Comparison of ENCODE assay signal across 14 mouse cellular contexts in genomic region chr2:146330101-146330500, GRCm38 (mm10).
DNase-seq lines count a peak whose midpoint lies in the region; ATAC-seq and TF ChIP-seq lines count a peak whose summit lies in the region.
"Had no signal": no experiment of that assay in that cellular context is flagged by ENCODE, and none has a peak within 500 bp of the region (broad histone marks: within the 10 kb centered on the region; RNA-seq: fewer than 3 reads in every experiment).

No protein-coding gene starts in this region.

- no peaks in the 10 kb centered on the region for H3K9me3 ChIP-seq in forebrain, embryonic 10.5 days
- H3K9me3 ChIP-seq in forebrain, postnatal 0 days (ENCODE audit: low read length): no peaks in the 10 kb centered on the region
- H3K9me3 ChIP-seq in hindbrain, embryonic 14.5 days (ENCODE audit: control insufficient read depth, low read length): no peaks in the 10 kb centered on the region
- no peaks in the 10 kb centered on the region for H3K9me3 ChIP-seq in hindbrain, embryonic 16.5 days (ENCODE audit: control insufficient read depth, low read length)
- no peaks in the 10 kb centered on the region for H3K9me3 ChIP-seq in liver, embryonic 11.5 days (ENCODE audit: control insufficient read depth, low read length)
- no peaks in the 10 kb centered on the region for H3K9me3 ChIP-seq in forebrain, embryonic 16.5 days (ENCODE audit: control insufficient read depth, low read length)
- H3K9me3 ChIP-seq: embryonic facial prominence, embryonic 10.5 days; G1E; heart, embryonic 12.5 days; intestine, embryonic 15.5 days had no signal

- H3K36me3 ChIP-seq in forebrain, embryonic 10.5 days (replicated peaks): peaks cover 7% of the 10 kb centered on the region; the same call in 1 of the 2 replicates
- 0 out of 2 replicates have a peak, but pooled peaks cover 2% of the 10 kb centered on the region for H3K36me3 ChIP-seq in forebrain, postnatal 0 days (ENCODE audit: insufficient read depth)
- no peaks in the 10 kb centered on the region for H3K36me3 ChIP-seq in hindbrain, embryonic 14.5 days (replicated peaks; ENCODE audit: control insufficient read depth, insufficient read depth)
- no peaks in the 10 kb centered on the region for H3K36me3 ChIP-seq in hindbrain, embryonic 16.5 days (ENCODE audit: control insufficient read depth, insufficient read depth, low read length)
- peaks cover 31% of the 10 kb centered on the region for H3K36me3 ChIP-seq in liver, adult 2 months (ENCODE audit: control insufficient read depth, insufficient read depth, low read length)
- no peaks in the 10 kb centered on the region for H3K36me3 ChIP-seq in liver, embryonic 11.5 days (ENCODE audit: control insufficient read depth, insufficient read depth, low read length)
- H3K36me3 ChIP-seq in forebrain, embryonic 16.5 days (ENCODE audit: control insufficient read depth, insufficient read depth): no peaks in the 10 kb centered on the region; the same call in 1 of the 2 replicates
- H3K36me3 ChIP-seq: embryonic facial prominence, embryonic 10.5 days; intestine, embryonic 15.5 days had no signal

- WGBS in forebrain, embryonic 10.5 days: 94% methylated on average over 1 of the region's 1 CpGs
- WGBS in forebrain, postnatal 0 days: 70% methylated on average over 1 of the region's 1 CpGs
- 89% methylated on average over 1 of the region's 1 CpGs for WGBS in hindbrain, embryonic 14.5 days
- WGBS in hindbrain, embryonic 16.5 days: 91% methylated on average over 1 of the region's 1 CpGs
- 16% methylated on average over 1 of the region's 1 CpGs for WGBS in liver, adult 2 months
- 87% methylated on average over 1 of the region's 1 CpGs for whole genome bisulfite sequencing in liver, embryonic 11.5 days
- WGBS in forebrain, embryonic 16.5 days: 71% methylated on average over 1 of the region's 1 CpGs

- no peak for DNase-seq in forebrain, embryonic 10.5 days (ENCODE audit: extremely low spot score, low spot score)
- DNase-seq in forebrain, postnatal 0 days: no peak
- DNase-seq in hindbrain, embryonic 14.5 days (ENCODE audit: low spot score): no peak
- DNase-seq in liver, adult 2 months (ENCODE audit: extremely low read depth, low read depth, low spot score): peak; percentile 91
- no peak for DNase-seq in liver, embryonic 11.5 days (ENCODE audit: low spot score)
- DNase-seq in adrenal gland, postnatal 4 days (ENCODE audit: low spot score in 2 of 2): no peak
- DNase-seq: B cell, adult 2 months had no signal

- H3K27me3 ChIP-seq in forebrain, embryonic 10.5 days (ENCODE audit: poor library complexity, severe bottlenecking): peaks cover 44% of the 10 kb centered on the region
- no peaks in the 10 kb centered on the region for H3K27me3 ChIP-seq in forebrain, postnatal 0 days (ENCODE audit: insufficient read depth, low read length)
- H3K27me3 ChIP-seq in hindbrain, embryonic 14.5 days (ENCODE audit: control insufficient read depth, insufficient read depth, low read length): no peaks in the 10 kb centered on the region
- no peaks in the 10 kb centered on the region; the same call in 1 of the 2 replicates for H3K27me3 ChIP-seq in hindbrain, embryonic 16.5 days (replicated peaks; ENCODE audit: control insufficient read depth, insufficient read depth, low read length)
- H3K27me3 ChIP-seq in liver, adult 2 months (ENCODE audit: control insufficient read depth, insufficient read depth, low read length): no peaks in the 10 kb centered on the region
- H3K27me3 ChIP-seq in liver, embryonic 11.5 days (replicated peaks; ENCODE audit: control insufficient read depth, insufficient read depth, low read length): no peaks in the 10 kb centered on the region
- no peaks in the 10 kb centered on the region for H3K27me3 ChIP-seq in forebrain, embryonic 16.5 days (replicated peaks; ENCODE audit: control insufficient read depth, insufficient read depth, low read length)
- H3K27me3 ChIP-seq: heart, embryonic 12.5 days; intestine, embryonic 15.5 days had no signal

- TF ChIP-seq POLR2A in liver, adult 2 months (IDR thresholded peaks at IDR 0.05; ENCODE audit: extremely low read depth, insufficient read depth, low read length): no peak

- H3K4me3 ChIP-seq in forebrain, embryonic 10.5 days: no peak overlapping the region
- no peak overlapping the region for H3K4me3 ChIP-seq in forebrain, postnatal 0 days (ENCODE audit: low read depth, low read length)
- no peak overlapping the region for H3K4me3 ChIP-seq in hindbrain, embryonic 14.5 days (replicated peaks; ENCODE audit: low read length)
- no peak overlapping the region for H3K4me3 ChIP-seq in hindbrain, embryonic 16.5 days (ENCODE audit: low read length)
- no peak overlapping the region for H3K4me3 ChIP-seq in liver, adult 2 months (ENCODE audit: insufficient read depth, low read depth, low read length)
- no peak overlapping the region for H3K4me3 ChIP-seq in liver, embryonic 11.5 days (ENCODE audit: low read depth, low read length)
- no peak overlapping the region for H3K4me3 ChIP-seq in forebrain, embryonic 16.5 days (replicated peaks; ENCODE audit: low read length)
- H3K4me3 ChIP-seq: embryonic facial prominence, embryonic 10.5 days; heart, embryonic 12.5 days; intestine, embryonic 15.5 days had no signal

- no peaks in the 10 kb centered on the region for H3K79me2 ChIP-seq in liver, adult 2 months (ENCODE audit: control insufficient read depth, insufficient read depth, low read length)

- H3K27ac ChIP-seq in forebrain, embryonic 10.5 days: 0 out of 2 replicates have a peak overlapping the region, but pooled peaks have one; percentile 63
- H3K27ac ChIP-seq in forebrain, postnatal 0 days (ENCODE audit: low read depth, low read length): no peak overlapping the region
- 0 out of 2 replicates have a peak overlapping the region, but pooled peaks have one; percentile 50 for H3K27ac ChIP-seq in hindbrain, embryonic 14.5 days
- H3K27ac ChIP-seq in hindbrain, embryonic 16.5 days (ENCODE audit: low read depth, low read length): no peak overlapping the region
- peak overlapping the region; percentile 79; the same call in 1 of the 2 replicates for H3K27ac ChIP-seq in liver, adult 2 months (replicated peaks; ENCODE audit: insufficient read depth, low read depth, low read length)
- H3K27ac ChIP-seq in liver, embryonic 11.5 days (ENCODE audit: low read depth, low read length): no peak overlapping the region
- H3K27ac ChIP-seq in forebrain, embryonic 16.5 days (ENCODE audit: low read length): peak overlapping the region; percentile 83
- H3K27ac ChIP-seq: intestine, embryonic 15.5 days had no signal

- H3K4me1 ChIP-seq in forebrain, embryonic 10.5 days: peaks cover 52% of the 10 kb centered on the region
- H3K4me1 ChIP-seq in forebrain, postnatal 0 days (ENCODE audit: insufficient read depth): peaks cover 7% of the 10 kb centered on the region
- peaks cover 29% of the 10 kb centered on the region for H3K4me1 ChIP-seq in hindbrain, embryonic 14.5 days (replicated peaks; ENCODE audit: control insufficient read depth, insufficient read depth, low read length)
- H3K4me1 ChIP-seq in hindbrain, embryonic 16.5 days (ENCODE audit: control insufficient read depth, insufficient read depth, low read depth, low read length): peaks cover 17% of the 10 kb centered on the region
- peaks cover 14% of the 10 kb centered on the region for H3K4me1 ChIP-seq in liver, adult 2 months (ENCODE audit: control insufficient read depth, insufficient read depth, low read length)
- no peaks in the 10 kb centered on the region for H3K4me1 ChIP-seq in liver, embryonic 11.5 days (replicated peaks; ENCODE audit: control insufficient read depth, insufficient read depth, low read length)
- peaks cover 25% of the 10 kb centered on the region for H3K4me1 ChIP-seq in forebrain, embryonic 16.5 days (replicated peaks; ENCODE audit: control insufficient read depth, insufficient read depth, low read length)
- H3K4me1 ChIP-seq: heart, embryonic 12.5 days; intestine, embryonic 15.5 days had no signal

- TF ChIP-seq CTCF in forebrain, postnatal 0 days (IDR thresholded peaks at IDR 0.05; ENCODE audit: low read depth): no peak
- TF ChIP-seq CTCF in liver, adult 2 months (IDR thresholded peaks at IDR 0.05; ENCODE audit: low read depth, low read length): no peak

- H3K4me2 ChIP-seq in forebrain, postnatal 0 days (ENCODE audit: low read depth): no peak overlapping the region
- H3K4me2 ChIP-seq in hindbrain, embryonic 14.5 days (replicated peaks): no peak overlapping the region
- H3K4me2 ChIP-seq in hindbrain, embryonic 16.5 days (ENCODE audit: low read length): no peak overlapping the region
- H3K4me2 ChIP-seq in liver, embryonic 11.5 days: no peak overlapping the region
- H3K4me2 ChIP-seq in forebrain, embryonic 16.5 days (ENCODE audit: low read length): no peak overlapping the region
- H3K4me2 ChIP-seq: heart, embryonic 12.5 days; intestine, embryonic 15.5 days had no signal

- ATAC-seq in forebrain, postnatal 0 days: no peak
- no peak for ATAC-seq in hindbrain, embryonic 14.5 days (ENCODE audit: low FRiP score)
- no peak for ATAC-seq in hindbrain, embryonic 16.5 days
- ATAC-seq in liver, embryonic 11.5 days (replicated peaks; ENCODE audit: low FRiP score): no peak
- no peak for ATAC-seq in forebrain, embryonic 16.5 days
- ATAC-seq: CD4-positive, CD25-positive, alpha-beta regulatory T cell, adult 4 months had no signal

- H3K9ac ChIP-seq in forebrain, postnatal 0 days: no peak overlapping the region
- H3K9ac ChIP-seq in hindbrain, embryonic 14.5 days: no peak overlapping the region
- H3K9ac ChIP-seq in hindbrain, embryonic 16.5 days (ENCODE audit: low read depth, low read length): no peak overlapping the region
- H3K9ac ChIP-seq in liver, adult 2 months (ENCODE audit: low read depth, low read length): no peak overlapping the region
- H3K9ac ChIP-seq in liver, embryonic 11.5 days (ENCODE audit: low read depth, low read length): no peak overlapping the region
- no peak overlapping the region for H3K9ac ChIP-seq in forebrain, embryonic 16.5 days (replicated peaks; ENCODE audit: low read depth, low read length)
- H3K9ac ChIP-seq: heart, embryonic 12.5 days; intestine, embryonic 15.5 days had no signal

Comparison
In these comparisons a context has a peak if more than half of its experiments do, and no peak if none do; other contexts are left out.
1. H3K27ac ChIP-seq: peak in forebrain, embryonic 10.5 days (single experiment), hindbrain, embryonic 14.5 days (single experiment), liver, adult 2 months (single experiment) and forebrain, embryonic 16.5 days (single experiment); none in forebrain, postnatal 0 days (single experiment), hindbrain, embryonic 16.5 days (single experiment) and liver, embryonic 11.5 days (single experiment).